Mouse (Mus musculus): ENCODE measurements around the gene Zbtb4.

- TF ChIP-seq CTCF (conservative IDR thresholded peaks at IDR 0.05; ENCODE audit: low read length) = no peak
- no peak for TF ChIP-seq NANOG (IDR thresholded peaks at IDR 0.05; ENCODE audit: borderline replicate concordance, low read length)
Observed at GRCm38 (mm10) chr11:69804652-69804940, 38.9 kb downstream of the Zbtb4 start.
